Mouse (Mus musculus) layer of hippocampus, postnatal 10 days (tissue): Measurements from ENCODE around the gene Jak3. TPM values are rescaled to one million over a fixed set of nuclear protein-coding genes. Genes with fewer than 3 reads are reported as not detected.

Experiments
- DNase-seq, 2 experiments: peaks; one replicate each; pipeline ENCODE4 v3.0.0; 2021; ENCODE audit warnings: low spot score in 2 of 2
- total RNA-seq, 2 experiments: library from RNA; stranded (reverse); gene quantifications; 2 replicates each; pipeline ENCODE4 v1.2.3; 2021

The Jak3 gene
- total RNA-seq, 2 experiments from 2014 or later = 7.7 to 7.8 TPM

DNA sequence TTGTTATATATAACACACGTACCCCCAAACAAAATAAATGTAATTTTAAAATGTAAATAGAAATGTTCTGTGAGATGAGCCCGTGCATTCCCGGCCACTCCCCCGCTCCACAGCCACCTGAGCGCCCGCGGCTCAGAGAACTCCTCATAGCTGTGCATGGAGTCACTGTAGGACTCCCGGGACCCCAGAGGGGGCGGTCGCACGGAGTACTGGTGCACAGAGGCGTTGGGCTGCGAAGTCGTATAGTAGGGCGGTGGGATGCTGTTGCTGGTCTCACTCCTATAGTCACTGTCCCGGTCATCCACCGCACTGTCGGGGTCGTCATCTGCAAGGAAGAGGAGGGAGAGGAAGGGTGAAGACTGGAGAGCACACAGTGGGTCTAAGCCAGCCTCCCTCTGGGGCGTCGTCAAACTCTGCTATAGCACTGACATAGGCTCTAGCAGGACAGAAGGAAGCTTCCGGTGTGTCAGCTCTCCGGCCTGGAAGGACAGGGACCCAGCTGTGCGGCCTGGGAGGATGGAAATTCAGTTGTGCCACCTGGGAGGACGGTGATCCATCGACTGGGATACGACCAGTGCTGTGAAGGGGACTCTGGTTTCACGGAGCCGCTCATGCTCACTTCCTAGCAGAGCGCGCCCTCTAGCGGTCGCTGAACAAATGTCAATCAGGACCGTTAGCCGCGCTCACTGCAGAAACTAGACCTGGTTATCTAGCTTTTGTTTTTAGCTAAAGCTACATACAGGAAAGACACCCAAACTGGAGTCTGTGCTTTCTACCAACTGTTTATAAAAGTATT is 15.6 kb upstream of the Jak3 start:
- peak; percentile 91 for DNase-seq

DNA sequence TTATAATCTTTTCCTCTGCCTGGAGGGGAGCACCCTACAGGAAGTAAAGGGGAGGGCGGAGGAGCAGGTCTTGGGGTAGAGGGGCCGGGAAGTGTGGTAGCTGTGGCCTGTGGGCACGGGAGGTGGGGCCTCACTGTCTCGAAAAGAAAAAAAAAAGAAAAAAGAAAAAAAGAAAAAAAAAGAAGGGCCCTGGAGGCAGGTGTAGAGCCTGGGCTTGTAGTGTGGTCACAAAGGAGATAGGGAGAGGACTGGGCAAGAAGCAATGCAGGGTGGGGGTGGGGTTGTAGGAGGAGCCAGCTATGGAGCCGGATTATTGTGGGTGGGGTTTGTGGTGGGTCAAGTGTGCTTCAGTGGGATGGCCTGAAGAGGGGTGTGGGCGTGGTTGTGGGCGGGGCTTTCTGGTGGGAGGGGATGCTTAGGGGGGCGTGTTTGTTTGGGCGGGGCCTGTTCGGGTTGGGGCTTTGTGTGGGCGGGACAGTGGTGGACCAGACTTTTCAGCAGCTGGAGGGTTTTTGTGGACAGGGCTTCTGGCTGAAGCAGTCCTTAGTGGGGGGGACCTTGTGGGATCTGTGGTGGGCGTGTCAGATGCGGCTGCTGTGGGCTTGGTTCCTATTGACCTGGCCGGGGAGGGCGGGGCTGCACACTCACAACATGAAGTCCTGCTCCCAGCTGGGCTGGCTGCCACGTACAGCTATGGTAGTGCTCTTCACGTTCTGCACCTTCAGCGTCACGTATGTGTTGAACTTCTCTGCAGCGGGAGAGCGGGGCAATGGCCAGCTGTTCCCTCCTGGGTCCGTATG is 10.6 kb upstream of the Jak3 start:
- DNase-seq = peak in 1 of 2 experiments; percentile 62

DNA sequence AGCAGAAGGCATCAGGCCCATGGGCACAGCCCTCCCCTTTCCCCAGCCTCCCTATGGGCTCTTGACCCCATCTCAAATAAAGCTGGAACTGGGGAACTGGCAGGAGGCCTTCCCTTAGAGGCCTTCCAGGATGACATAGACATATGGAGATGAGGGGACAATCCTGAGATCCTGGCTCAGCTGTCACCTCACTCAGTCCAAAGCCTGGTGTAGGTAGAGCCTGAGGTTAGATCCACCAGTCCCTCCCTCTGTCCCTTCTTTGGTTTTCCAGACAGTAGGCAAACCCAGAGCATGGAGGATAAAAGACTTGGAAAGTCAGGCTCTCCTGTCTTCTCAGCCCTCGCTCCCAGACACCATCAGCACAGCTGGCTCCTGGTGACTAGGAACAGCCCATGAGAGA is 9.2 kb upstream of the Jak3 start:
- DNase-seq = no peak

DNA sequence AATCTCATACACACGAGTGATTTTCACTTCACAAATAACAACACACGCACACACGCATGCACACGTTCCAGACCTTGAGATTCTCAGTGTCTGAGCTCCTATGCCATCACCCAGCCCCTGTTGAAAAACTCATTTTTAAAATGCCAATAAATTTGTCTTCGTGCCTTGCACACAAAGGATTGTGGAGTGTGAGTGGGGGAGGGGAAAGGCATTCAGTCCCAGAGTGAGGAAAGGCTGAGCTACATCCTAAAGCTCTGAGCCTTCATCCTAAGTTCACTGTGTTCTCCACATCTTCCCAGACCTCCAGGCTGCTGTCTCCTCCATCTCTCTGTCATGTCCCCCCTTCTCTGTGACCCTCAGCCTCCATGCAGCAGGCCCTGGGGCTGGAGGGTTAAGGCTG is 8.8 kb upstream of the Jak3 start:
- no peak for DNase-seq

DNA sequence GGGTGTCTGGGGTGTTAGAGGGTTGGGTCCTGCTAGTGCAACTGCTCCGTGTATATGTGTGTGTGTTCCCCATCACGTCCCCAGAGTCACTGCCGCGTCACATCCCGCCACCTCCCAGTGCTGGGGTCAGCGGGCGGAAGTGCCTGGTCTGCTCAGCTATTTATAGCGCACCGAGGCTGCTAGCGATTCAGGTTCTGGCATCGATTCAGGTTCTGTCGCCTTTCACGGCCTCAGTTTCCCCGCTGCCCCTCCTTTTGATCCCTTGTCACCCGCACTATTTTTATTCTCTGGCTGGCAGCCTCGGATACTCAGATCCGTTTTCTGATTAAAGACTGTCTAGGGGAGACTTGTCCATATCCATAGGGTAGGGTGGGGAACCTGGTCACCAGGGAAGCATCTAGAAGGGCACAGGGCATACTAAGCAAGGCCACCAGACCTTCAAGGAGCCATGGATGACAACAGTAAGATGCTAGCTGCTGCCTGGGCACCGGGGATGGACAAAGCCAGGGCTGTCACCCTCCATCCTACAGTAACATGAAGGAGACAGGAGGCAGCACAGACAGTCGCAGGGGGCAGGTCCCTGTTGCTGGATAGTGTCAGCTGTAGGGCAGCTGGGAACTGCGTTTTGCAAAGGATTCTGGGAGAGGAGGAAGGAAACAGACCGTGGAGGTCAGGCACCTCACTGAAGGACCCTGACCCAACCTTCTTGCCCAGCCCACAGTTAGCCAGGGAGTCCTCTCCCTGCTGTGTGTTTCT is 7.7 kb upstream of the Jak3 start:
- no peak for DNase-seq

DNA sequence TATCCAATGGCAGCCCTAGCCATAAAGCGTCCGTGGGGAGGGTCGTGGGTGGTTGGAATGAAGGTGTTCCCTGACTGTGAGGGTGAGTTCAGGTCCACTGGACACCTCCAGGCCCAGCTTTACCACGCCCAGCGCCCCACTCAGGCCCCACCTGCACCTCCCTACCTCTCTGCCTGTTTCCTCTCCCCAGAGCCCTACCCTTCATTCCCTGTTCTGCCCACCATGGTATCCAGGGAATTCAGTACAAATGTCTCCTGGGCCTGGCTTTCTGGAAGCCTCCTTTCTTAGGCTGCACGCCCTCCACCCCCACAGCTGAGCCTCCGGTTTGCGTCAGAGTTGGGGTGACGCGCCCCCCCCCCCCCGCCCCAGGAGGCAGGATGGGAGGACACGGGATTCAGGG is 5.9 kb upstream of the Jak3 start:
- no peak for DNase-seq

DNA sequence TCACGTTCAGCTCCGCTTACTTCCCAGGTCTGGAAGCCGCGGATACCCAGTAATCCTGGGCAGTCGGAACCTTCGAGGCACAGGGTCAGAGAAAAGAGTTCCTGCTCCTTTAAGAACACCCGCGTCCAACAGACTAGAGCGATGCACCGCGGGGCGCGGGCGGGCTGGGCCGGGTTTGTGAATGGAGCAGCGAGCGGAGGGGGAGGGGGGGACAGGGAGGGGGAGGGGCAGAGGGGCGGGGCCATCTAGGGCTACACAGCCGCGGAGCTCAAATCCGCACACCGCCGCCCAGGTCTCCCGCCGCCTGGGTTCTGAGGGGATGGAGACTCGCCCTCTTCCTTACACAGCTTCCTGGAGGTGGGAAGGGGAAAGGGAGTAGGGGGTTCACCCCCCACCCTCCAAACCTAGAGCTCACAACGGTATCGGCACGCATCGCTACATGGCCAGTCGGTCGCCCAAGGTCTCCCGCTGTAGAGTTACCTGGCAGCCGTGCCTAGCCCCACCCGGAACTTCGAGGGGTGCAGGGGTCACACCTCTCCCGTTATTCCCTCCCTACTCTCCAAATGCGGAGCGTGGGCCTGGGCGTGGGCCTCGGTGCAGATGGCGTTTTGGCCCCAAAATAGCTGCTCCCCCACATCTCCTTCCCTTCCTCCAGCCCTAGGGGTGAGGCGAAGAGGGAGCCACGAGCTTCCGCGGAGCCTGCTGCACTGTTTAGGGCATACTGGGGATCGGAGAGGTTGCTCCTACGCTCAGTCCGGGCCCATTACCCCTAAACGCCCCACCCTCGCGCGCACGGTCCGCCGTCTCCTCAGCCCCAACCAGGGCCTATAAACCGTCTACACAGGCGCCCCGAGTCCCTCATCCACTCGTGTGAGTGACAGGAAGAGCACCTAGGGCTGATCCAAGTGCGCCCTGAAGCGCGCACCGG is 5.2 kb upstream of the Jak3 start:
- DNase-seq = peak; percentile 67 to 75

DNA sequence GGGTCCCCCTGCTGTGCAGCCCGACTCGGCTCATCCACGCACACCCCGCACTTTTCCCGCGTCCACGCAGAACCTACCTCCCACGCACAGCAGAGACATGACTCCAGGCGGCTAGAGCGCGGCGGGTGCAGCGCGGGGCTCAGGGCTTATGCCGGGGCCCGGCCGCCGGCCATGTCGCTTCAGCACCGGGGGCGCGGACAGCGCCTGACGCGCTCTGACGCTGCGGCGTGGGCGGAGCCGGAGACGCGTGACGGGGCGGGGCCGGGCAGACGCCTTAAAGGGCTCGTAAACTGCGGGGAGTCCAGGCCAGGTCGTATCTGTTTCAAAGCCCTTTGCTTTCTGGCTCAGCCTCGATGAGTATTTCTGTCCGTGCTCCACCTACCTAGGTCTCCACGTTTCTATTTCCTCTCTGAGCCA is 4.5 kb upstream of the Jak3 start, which contains the start of gene Unc13a:
Gene Unc13a, minus strand, starts transcription at position 209 of the 417 bp plus-strand sequence.
- peak; percentile 91 to 94 for DNase-seq

DNA sequence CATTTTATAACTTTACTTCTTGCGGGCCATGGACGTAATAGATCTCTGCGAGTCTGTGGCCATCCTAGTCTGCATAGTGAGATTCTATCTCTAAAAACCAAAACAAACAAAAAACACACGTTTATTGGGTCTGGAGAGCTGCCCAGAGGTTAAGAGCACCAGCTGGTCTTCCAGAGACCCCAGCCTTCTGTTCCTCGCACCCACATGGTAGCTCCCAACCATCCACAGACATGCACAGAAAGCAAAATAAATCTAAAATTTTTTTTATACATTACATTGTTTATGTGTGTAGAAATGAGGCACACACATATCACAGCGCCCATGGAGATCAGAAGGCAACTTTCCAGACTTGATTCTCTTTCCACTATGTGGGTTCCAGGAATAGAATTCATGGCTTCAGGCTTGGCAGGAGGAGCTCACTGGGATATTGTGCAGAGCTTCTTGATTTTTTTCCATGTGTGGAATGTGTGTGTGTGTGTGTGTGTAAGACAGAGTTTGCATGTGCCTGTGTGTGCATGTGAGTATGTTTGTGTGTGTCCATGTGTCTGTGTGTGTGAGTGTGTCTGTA is 3.8 kb upstream of the Jak3 start:
- no peak for DNase-seq

DNA sequence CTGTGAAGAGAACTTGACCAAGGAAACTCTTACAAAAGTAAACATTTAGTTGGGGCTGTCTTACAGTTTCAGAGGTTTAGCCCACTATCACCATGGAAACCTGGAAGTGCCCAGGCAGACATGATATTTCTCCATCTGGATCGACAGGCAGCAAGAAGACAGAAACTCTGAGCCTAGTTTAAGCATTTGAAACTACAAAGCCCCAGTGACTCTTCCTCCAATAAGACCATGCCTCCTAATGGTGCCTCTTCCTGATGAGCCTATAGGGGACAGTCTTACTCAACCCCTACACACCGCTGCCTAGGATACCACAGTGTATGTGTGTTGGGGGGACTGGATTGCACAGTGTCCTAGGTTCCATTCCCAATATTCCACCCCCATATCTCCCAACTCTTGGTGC is 2.0 kb upstream of the Jak3 start:
- DNase-seq = no peak

DNA sequence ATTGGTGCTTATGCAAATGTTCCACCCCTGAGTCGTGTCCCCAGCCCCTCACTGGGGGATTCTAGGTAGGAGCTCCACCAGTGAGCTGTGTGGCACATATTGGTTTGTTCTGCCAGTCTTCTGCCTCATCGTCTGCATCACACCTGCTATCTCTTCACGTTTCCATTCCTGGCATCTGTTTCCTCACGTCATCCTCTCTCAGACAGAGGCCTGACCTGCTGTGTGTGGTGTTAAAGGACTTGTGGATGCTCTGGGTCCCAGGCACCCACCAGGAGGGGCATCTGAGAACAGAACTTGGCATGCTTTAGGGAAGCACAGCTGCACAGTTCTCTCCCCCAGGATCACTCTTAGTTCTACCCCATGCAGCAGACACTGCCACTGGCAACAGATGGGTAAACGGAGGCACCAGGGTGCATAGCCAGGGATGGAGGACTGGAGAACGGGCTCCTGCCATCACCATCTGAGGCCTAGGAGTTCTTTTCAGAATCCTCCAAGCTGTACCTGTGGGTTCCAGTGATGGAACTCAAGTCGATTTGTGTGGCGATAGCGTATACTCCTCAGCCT is 558 bp upstream of the Jak3 start:
- DNase-seq = peak in 1 of 2 experiments; percentile 27

DNA sequence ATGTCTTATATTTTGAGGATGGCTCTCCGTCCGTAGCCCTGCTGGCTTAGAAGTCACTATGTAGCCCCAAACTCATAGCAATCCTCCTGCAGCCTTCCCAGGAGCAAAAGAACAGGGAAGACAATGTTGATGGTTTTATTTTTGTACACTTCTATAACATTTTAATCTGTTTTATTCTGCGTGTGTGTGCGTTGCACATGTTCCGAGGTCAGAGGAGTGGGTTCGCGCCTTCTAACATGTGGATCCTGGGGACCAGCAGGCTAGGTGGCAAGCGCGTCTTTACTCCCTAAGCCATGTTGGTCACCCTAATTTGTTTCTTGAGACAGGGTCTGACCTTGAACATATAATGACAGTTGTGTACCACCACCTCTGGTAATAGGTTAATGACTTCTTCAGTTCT is 707 bp downstream of the Jak3 start:
- no peak for DNase-seq

DNA sequence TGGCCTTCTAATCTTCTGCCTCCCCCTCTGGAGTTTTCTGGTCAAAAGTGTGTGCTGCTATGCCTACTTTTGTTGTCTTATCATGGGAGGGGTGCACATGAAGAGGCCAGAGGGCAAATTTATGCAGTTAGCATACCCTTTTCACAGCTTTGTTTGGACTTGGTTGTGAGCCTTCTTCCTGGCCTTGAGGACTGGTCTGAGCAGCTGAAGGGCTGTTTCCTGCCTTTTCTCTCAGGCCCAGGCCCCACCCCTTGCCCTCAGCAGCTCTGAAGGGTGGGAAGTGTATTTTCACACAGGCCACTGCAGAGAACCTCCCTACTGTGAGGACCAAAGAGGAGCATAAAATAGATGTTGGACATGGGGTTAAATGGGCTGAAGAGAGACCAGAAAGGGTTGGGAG is 1.5 kb downstream of the Jak3 start:
- DNase-seq = peak in 1 of 2 experiments; percentile 20

DNA sequence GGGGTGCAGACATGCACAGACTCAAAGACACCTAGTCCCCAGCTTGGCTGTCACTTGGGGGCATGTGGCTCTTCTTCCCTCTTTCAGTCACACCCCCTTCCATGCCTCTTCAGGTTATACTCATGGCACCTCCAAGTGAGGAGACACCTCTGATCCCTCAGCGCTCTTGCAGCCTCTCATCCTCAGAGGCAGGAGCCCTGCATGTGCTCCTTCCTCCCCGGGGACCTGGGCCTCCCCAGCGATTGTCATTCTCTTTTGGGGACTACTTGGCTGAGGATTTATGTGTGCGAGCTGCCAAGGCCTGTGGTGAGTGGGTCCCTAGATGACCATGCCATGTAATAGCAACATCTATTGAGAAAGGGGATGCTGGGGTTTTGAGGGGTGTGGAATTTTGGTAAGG is 2.1 kb downstream of the Jak3 start:
- DNase-seq = no peak

DNA sequence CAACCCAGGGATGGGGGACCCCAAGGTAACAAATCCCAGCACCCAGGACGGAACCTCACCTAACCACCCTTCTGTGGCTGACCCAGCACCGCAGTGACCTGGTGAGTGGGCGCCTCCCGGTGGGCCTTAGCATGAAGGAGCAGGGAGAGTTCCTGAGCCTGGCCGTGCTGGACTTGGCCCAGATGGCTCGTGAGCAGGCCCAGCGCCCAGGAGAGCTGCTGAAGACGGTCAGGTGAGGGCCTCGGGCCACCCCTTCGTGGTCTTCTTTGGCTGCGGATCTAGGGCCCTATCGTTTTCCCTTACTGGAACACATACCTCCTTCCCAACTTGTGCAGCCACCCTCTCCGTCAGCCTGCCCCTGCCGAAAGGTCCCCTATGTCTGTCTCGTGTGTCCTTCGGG is 3.0 kb downstream of the Jak3 start:
- DNase-seq = peak in 1 of 2 experiments; percentile 21

DNA sequence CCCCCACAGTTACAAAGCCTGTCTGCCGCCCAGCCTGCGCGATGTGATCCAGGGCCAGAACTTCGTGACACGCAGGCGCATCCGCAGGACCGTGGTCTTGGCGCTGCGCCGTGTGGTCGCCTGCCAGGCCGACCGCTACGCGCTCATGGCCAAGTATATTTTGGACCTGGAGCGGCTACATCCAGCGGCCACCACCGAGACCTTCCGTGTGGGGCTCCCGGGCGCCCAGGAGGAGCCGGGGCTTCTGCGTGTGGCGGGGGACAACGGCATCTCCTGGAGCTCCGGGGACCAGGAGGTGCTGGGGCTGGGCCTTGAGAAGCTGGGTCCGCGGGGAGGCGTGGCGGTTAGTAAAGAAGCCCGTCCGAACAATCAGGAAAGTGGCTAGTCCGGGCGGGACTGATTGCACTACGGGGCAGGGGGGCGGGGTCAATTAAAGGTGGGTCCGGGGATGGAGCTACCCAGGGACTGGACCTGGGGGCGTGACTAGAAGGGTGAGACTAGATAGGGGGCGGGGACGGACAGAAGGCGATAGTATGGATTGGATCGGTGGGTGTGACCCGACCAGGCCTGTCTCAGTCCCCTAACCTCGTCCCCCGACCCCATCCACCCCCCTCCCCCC is 3.6 kb downstream of the Jak3 start:
- DNase-seq = peak in 1 of 2 experiments; percentile 39

DNA sequence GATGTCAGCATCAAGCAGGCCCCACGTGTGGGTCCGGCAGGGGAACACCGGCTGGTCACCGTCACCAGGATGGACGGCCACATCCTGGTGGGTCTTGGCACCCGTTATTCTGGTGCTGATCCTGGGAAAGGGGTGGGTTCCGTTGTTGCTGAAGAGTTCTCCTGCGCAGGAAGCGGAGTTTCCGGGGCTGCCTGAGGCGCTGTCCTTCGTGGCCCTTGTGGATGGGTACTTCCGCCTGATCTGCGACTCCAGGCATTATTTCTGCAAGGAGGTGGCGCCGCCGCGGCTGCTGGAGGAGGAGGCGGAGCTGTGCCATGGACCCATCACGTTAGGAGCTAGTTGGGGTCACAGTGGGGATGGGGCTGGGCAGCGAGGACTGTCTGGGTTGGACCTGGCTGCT is 4.4 kb downstream of the Jak3 start:
- DNase-seq = no peak

DNA sequence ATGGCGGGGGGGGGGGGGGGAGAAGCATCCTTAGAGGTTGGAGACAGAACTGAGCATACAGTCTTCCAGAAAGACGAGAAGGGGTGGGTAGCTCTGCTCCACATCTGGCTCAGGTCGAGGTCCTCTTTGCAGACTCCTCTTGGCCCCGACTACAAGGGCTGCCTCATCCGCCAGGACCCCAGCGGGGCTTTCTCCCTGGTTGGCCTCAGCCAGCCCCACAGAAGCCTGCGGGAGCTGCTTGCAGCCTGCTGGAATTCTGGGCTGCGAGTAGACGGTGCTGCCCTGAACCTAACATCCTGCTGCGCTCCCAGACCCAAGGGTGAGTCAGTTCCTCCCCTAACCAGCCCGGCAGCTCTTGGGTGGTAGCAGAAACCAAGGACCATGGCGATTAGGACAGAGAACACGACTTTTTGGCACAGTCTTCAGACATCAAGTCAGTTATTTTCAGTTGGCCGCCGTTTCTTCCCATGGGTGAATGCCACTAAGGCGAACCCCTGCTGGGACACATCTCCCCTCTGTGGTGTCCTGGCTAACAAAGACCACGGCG is 5.3 kb downstream of the Jak3 start:
- DNase-seq = no peak

DNA sequence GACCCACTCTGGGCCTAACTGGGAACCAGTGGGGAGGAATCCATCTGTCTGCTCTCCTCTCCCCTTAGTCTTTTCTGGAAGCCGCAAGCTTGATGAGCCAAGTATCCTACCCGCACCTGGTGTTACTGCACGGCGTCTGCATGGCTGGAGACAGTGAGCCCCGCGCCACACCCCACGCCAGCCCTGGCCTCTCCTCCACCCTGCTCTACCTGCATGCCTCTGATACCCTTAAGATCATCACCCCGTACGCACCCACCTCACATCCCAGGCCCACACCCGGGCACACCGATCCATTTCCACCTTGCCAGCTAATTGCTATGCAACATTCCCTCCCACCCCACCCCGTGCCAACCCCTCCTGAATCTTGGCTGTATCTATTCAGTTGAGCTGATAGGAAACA is 6.7 kb downstream of the Jak3 start:
- DNase-seq = no peak
